Mouse (Mus musculus): ENCODE results near the gene Scn11a. TPM values are rescaled to one million over a fixed set of nuclear protein-coding genes. Genes with fewer than 3 reads are reported as not detected.

The Scn11a gene
- polyA plus RNA-seq, 1 experiment: 0.09 TPM

- Histone ChIP-seq H3K27ac (ENCODE audit: insufficient read depth, low read depth, low read length) (no peak overlapping the region), H3K4me3 (ENCODE audit: low read depth, low read length) (no peak overlapping the region), H3K27me3 (ENCODE audit: control insufficient read depth, insufficient read depth, low read length) (no peaks in the 10 kb centered on the region), H3K36me3 (ENCODE audit: control insufficient read depth, insufficient read depth, low read length) (no peaks in the 10 kb centered on the region), H3K4me1 (ENCODE audit: control insufficient read depth, insufficient read depth, insufficient read length, low read length) (no peaks in the 10 kb centered on the region)
- TF ChIP-seq POLR2A (IDR thresholded peaks at IDR 0.05; ENCODE audit: low read depth, low read length) (no peak), CTCF (IDR thresholded peaks at IDR 0.05; ENCODE audit: extremely low read depth, insufficient read length, insufficient replicate concordance, low read depth, low read length) (no peak)
- WGBS: 67% methylated on average over 9 of the region's 9 CpGs
Observed at GRCm38 (mm10) chr9:119823722-119824121, 1.5 kb downstream of the Scn11a start.

GRCm38 (mm10) chr9:119813631-119814030, 11.6 kb downstream of the Scn11a start:
- Histone ChIP-seq H3K4me3 (ENCODE audit: low read depth, low read length) (no peak overlapping the region), H3K27ac (ENCODE audit: insufficient read depth, low read depth, low read length) (no peak overlapping the region), H3K36me3 (ENCODE audit: control insufficient read depth, insufficient read depth, low read length) (no peaks in the 10 kb centered on the region), H3K4me1 (ENCODE audit: control insufficient read depth, insufficient read depth, insufficient read length, low read length) (no peaks in the 10 kb centered on the region), H3K27me3 (ENCODE audit: control insufficient read depth, insufficient read depth, low read length) (no peaks in the 10 kb centered on the region)
- TF ChIP-seq POLR2A (IDR thresholded peaks at IDR 0.05; ENCODE audit: low read depth, low read length) (no peak), CTCF (IDR thresholded peaks at IDR 0.05; ENCODE audit: extremely low read depth, insufficient read length, insufficient replicate concordance, low read depth, low read length) (peak; percentile 16; the same call in 1 of the 2 replicates)
- 94% methylated on average over 5 of the region's 5 CpGs for WGBS

GRCm38 (mm10) chr9:119806491-119806890, 18.8 kb downstream of the Scn11a start:
- Histone ChIP-seq H3K4me1 (ENCODE audit: control insufficient read depth, insufficient read depth, insufficient read length, low read length) (no peaks in the 10 kb centered on the region), H3K36me3 (ENCODE audit: control insufficient read depth, insufficient read depth, low read length) (no peaks in the 10 kb centered on the region)
- 72% methylated on average over 2 of the region's 2 CpGs for WGBS

GRCm38 (mm10) chr9:119804501-119804847, 20.8 kb downstream of the Scn11a start:
- Histone ChIP-seq H3K36me3 (ENCODE audit: control insufficient read depth, insufficient read depth, low read length) (no peaks in the 10 kb centered on the region), H3K4me1 (ENCODE audit: control insufficient read depth, insufficient read depth, insufficient read length, low read length) (no peaks in the 10 kb centered on the region), H3K27ac (ENCODE audit: insufficient read depth, low read depth, low read length) (no peak overlapping the region), H3K27me3 (ENCODE audit: control insufficient read depth, insufficient read depth, low read length) (no peaks in the 10 kb centered on the region), H3K4me3 (ENCODE audit: low read depth, low read length) (no peak overlapping the region)
- WGBS: 70% methylated on average over 11 of the region's 11 CpGs
- TF ChIP-seq CTCF (IDR thresholded peaks at IDR 0.05; ENCODE audit: extremely low read depth, insufficient read length, insufficient replicate concordance, low read depth, low read length) (no peak), POLR2A (IDR thresholded peaks at IDR 0.05; ENCODE audit: low read depth, low read length) (no peak)

More at GRCm38 (mm10) chr9:119806491-119806890, 18.8 kb downstream of the Scn11a start:
- TF ChIP-seq CTCF (IDR thresholded peaks at IDR 0.05; ENCODE audit: extremely low read depth, insufficient read length, insufficient replicate concordance, low read depth, low read length) (peak; percentile 35; the same call in 1 of the 2 replicates), POLR2A (IDR thresholded peaks at IDR 0.05; ENCODE audit: low read depth, low read length) (no peak)
- H3K27me3 ChIP-seq (ENCODE audit: control insufficient read depth, insufficient read depth, low read length): no peaks in the 10 kb centered on the region
- H3K4me3 ChIP-seq (ENCODE audit: low read depth, low read length): no peak overlapping the region
- no peak overlapping the region for H3K27ac ChIP-seq (ENCODE audit: insufficient read depth, low read depth, low read length)

GRCm38 (mm10) chr9:119803845-119804500, 21.3 kb downstream of the Scn11a start:
- 73% methylated on average over 15 of the region's 15 CpGs for WGBS
- no peaks in the 10 kb centered on the region for H3K36me3 ChIP-seq (ENCODE audit: control insufficient read depth, insufficient read depth, low read length)
- TF ChIP-seq POLR2A (IDR thresholded peaks at IDR 0.05; ENCODE audit: low read depth, low read length): no peak
- TF ChIP-seq CTCF (IDR thresholded peaks at IDR 0.05; ENCODE audit: extremely low read depth, insufficient read length, insufficient replicate concordance, low read depth, low read length): no peak

GRCm38 (mm10) chr9:119803169-119803827, 22.0 kb downstream of the Scn11a start:
- 68% methylated on average over 16 of the region's 16 CpGs for WGBS
- Histone ChIP-seq H3K27me3 (ENCODE audit: control insufficient read depth, insufficient read depth, low read length) (no peaks in the 10 kb centered on the region), H3K4me3 (ENCODE audit: low read depth, low read length) (no peak overlapping the region), H3K36me3 (ENCODE audit: control insufficient read depth, insufficient read depth, low read length) (no peaks in the 10 kb centered on the region), H3K27ac (ENCODE audit: insufficient read depth, low read depth, low read length) (no peak overlapping the region), H3K4me1 (ENCODE audit: control insufficient read depth, insufficient read depth, insufficient read length, low read length) (no peaks in the 10 kb centered on the region)
- no peak for TF ChIP-seq CTCF (IDR thresholded peaks at IDR 0.05; ENCODE audit: extremely low read depth, insufficient read length, insufficient replicate concordance, low read depth, low read length)
- TF ChIP-seq POLR2A (IDR thresholded peaks at IDR 0.05; ENCODE audit: low read depth, low read length): no peak

More at GRCm38 (mm10) chr9:119803845-119804500, 21.3 kb downstream of the Scn11a start:
- H3K27me3 ChIP-seq (ENCODE audit: control insufficient read depth, insufficient read depth, low read length): no peaks in the 10 kb centered on the region
- no peak overlapping the region for H3K4me3 ChIP-seq (ENCODE audit: low read depth, low read length)
- H3K27ac ChIP-seq (ENCODE audit: insufficient read depth, low read depth, low read length): no peak overlapping the region
- no peaks in the 10 kb centered on the region for H3K4me1 ChIP-seq (ENCODE audit: control insufficient read depth, insufficient read depth, insufficient read length, low read length)

GRCm38 (mm10) chr9:119801460-119801859, 23.8 kb downstream of the Scn11a start:
- no peaks in the 10 kb centered on the region for H3K27me3 ChIP-seq (ENCODE audit: control insufficient read depth, insufficient read depth, low read length)
- H3K36me3 ChIP-seq (ENCODE audit: control insufficient read depth, insufficient read depth, low read length): no peaks in the 10 kb centered on the region
- no peak overlapping the region for H3K4me3 ChIP-seq (ENCODE audit: low read depth, low read length)
- WGBS: 44% methylated on average over 6 of the region's 6 CpGs
- no peak overlapping the region for H3K27ac ChIP-seq (ENCODE audit: insufficient read depth, low read depth, low read length)
- TF ChIP-seq CTCF (IDR thresholded peaks at IDR 0.05; ENCODE audit: extremely low read depth, insufficient read length, insufficient replicate concordance, low read depth, low read length) (no peak), POLR2A (IDR thresholded peaks at IDR 0.05; ENCODE audit: low read depth, low read length) (no peak)
- no peaks in the 10 kb centered on the region for H3K4me1 ChIP-seq (ENCODE audit: control insufficient read depth, insufficient read depth, insufficient read length, low read length)
